Mouse (Mus musculus): ENCODE measurements around the gene Ankrd28.
A peak's percentile ranks its signal among the peaks of the same experiment; 100 is the strongest.

The Ankrd28 gene

DNA sequence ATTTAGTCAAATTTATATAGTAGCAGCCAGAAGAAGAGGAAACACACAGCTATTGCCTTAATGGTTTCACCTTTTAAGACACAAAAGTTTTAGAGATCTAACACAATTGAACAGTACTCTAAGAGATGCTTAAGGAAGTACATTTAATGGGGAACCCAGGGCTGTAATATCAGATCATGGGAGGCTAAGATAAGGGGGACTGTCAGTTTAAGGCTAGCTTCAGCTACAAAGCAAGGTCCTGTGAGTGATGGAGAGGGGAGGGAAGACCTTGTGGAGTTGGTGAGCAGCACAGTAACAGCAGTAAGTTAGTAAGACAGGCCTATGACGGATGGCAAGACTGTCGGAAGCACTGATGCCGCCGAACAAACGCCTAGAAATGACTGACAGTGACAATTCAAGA, 113.1 kb downstream of the Ankrd28 start:
- DNase-seq (ENCODE audit: extremely low read depth, low read depth) = peak; percentile 67

DNA sequence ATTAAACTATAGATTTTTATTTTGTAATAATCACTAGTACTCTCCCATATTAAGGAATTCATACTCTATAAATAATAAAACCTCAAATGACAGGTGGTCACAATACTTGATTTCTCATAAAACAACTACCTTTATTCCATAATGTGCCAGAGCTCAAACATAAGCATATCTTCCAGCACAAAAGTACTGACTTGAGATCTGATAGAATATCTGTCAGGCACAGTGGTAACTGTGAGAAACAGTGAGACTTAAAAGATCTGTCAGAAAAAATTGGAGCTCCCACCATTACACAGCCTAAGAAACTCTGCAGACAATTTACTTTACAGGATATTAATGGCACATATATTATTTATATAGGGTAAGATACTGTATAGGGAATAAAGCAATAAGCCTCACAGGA, 114.8 kb downstream of the Ankrd28 start:
- no peak for DNase-seq (ENCODE audit: extremely low read depth, low read depth)

DNA sequence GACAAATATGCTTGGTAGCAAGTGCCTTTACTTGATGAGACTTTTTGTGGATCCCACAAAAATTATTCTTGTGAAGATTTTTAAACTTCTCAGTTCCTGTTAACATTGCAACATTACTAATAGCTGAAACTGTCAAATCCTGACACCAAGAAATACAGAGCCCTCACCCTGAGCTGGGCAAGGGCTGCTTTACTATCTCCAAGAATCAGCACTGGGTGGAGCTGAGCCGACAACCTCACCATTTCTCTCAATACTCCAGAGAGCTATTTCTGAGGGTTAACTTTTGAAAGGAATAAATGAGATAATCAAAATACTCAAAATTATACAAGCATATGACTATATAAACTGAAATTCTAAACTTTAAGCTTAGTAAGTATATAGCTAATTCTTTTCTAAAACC, 121.1 kb downstream of the Ankrd28 start:
- DNase-seq (ENCODE audit: extremely low read depth, low read depth) = no peak

DNA sequence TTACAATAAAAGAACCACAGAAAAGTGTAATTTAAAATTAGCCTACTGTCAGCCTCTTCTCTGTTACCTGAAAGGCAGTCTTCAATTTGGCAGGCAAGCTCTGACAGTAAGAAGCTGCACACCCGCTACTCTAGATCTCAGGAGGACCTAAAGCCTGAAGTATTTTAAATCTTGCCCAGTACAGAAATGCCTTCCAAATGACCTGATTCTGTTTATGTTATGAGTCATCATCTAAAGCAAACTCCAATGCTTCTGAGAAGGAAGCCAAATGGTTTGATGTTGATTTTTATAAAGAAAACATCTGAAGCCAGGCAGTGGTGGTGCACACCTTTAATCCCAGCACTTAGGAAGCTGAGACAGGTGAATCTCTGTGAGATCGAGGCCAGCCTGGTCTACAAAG, 130.1 kb downstream of the Ankrd28 start:
- DNase-seq (ENCODE audit: extremely low read depth, low read depth) = no peak

DNA sequence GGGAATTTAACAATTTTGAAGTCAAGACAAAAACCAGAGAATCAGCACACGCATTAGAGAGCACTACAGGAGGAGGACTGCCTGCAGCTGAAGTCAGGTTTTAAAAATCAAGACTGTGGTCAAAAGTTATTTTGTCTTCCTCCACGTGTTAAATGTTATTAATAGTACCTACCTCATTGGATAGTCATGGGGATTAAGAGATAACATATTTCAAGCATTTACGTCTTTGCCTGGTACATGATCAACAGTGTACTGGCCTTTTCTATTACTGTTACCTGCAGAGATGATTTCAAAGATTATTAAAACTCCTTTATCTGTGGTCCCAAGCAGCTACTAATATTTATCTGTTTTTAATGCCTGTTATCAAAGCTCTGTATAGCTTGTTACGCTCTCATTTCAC, 132.7 kb downstream of the Ankrd28 start:
- no peak for DNase-seq (ENCODE audit: extremely low read depth, low read depth)

DNA sequence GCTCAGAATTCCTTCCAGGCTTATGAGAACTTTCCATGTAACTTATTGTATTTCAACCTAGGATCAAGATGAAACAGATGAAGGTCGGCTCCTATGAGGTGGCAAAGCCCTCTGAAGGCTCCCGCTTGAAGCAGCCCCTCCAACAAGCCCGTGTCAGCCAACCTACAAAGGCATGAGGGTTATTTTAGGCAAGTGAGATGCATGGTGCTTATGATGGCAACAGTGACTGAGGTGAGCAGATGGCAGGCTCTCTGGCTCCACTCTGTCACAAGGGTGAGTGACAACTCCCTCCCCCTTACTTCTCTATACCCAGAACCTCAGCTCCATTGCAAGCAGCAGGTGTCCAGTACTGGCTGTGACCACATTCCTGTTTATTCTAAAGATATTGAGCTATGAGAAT, 133.1 kb downstream of the Ankrd28 start:
- no peak for DNase-seq (ENCODE audit: extremely low read depth, low read depth)

DNA sequence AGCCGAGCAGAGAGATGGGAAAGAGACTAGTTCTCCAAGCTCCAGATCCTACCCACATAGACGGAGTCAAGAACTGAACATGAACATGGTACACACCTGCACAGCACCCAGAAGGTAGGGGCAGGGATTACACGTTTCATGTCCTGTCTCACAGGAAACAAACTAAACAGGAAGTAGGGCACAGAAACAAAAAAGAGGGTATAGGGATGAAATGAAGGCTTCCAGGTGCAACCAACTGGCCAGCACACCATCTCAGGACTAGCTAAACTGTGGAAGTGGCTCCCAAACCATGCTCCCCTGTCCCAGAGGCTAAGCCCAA, 133.5 kb downstream of the Ankrd28 start:
- DNase-seq (ENCODE audit: extremely low read depth, low read depth) = no peak

DNA sequence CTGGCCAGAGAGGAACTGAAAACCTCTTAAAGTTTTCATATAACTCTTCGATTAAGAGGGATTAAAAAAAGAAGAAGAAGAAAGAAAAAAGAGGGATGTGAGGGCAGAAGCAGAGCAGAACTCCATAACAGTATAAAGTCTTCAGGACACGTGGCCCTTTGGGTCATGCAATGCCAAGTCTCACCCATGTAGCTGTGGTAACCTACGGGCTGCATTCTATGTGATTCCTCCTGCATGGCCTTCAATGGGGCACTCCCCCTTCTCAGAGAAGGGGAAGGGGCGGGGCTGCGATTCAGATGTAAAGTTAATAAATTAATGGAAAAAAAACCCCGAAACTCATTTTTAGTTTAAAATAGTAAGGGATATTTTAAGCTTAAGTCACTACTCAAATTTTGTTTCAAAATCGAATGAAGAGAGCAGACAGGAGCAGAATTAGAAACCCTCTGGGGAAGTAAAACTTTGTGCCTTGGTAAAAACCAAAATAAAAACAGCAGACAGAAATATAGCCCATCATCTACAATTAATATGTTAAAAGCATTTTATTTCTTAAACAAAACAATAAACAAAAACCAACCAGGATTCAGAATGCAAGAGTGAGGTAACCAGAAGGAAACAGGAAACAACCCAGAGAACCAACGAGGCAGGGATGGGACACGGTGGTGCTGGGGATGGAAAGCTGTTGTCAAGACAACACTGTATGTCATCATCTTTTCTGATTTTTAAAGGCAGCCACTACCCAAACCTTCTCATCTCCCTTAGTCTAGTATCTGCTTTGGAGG, 134.1 kb downstream of the Ankrd28 start:
- no peak for DNase-seq (ENCODE audit: extremely low read depth, low read depth)

DNA sequence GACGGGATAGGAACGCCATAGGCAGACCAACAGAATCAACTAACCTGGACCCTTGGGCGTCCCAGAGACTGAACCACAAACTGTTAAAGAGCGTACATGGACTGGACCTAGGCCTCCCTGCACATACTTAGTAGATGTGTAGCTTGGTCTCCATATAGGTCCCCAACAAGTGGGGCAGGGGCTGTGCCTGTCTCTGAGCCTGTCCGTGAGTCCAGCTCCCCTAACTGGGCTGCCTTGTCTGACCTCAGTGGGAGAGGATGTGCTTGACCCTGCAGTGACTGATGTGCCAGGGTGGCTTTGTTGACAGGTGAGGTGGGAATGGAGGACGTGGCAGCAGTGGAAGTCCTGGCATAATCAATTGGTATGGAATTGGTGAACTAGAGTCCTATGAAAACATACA, 137.9 kb downstream of the Ankrd28 start:
- DNase-seq (ENCODE audit: extremely low read depth, low read depth) = no peak

DNA sequence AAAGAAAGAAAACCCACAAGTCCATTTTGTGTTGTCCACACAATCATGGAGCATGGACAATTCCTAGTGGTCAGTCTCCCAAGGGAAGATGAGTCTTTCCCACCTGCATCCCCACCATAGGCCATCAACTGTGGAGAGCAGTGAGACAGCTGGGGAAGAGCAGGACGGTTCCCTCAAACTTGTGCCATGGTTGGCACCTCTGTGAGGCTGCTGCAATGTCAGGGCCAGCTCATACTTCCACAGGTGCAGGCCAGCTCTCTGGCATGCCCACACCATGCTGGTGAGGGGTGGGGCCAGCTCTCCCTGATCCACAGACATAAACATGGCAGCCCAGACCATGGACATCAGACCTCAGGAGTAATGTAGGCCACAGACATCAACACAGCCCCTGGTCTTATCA, 144.2 kb downstream of the Ankrd28 start:
- DNase-seq (ENCODE audit: extremely low read depth, low read depth) = no peak

DNA sequence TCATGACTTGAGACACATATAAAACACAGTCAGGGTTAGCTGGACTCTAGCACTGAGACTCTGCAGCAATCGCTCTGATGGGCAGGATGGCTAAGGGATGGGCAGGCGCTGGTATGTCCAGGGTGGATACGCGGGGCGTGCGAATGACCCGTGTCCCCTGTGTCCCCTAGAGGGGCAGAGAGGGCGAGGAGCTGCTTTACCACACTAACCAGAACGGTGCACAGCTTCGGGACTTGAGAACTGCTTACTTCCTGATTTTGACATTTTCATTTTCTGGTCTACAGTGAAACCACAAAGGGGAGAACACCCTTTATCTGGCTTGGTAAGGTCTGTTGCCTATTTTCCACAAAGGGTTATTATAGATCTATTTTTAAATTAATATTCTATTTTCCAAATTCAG, 144.8 kb downstream of the Ankrd28 start:
- peak; percentile 78 for DNase-seq (ENCODE audit: extremely low read depth, low read depth)

DNA sequence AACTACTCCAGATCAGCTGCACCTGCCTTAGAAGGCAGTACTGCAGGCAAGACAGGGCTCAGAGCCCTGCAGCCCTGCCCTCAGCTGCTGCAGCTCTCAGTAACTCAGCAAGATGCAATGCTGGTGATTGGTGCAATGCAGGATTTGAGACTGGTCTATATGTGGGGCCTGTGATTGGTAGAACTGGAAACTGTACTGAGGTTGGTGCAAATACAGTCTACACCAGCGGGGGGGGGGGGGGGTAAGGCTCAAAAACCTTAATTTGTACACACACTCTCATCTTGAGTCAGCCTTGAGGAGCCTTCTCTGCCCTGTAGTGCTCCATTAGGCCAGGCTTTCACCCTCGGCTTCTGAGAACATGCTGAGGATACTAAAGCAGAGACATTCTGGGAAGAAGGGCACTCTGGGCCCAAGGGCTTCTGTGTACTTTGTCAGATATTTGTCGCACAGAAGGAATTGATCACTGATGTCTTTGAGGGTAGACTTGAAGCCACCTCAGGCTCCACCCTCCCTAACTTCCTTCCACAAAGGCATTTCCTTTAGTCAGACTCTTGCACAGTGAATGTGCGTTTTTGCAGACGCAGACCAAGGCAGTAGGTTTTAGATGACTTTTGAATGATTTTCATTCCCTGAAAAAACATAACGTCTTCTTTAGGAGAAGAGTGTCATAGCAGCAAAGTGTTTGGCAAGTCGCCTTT, 146.0 kb downstream of the Ankrd28 start:
- peak; percentile 37 for DNase-seq (ENCODE audit: extremely low read depth, low read depth)

DNA sequence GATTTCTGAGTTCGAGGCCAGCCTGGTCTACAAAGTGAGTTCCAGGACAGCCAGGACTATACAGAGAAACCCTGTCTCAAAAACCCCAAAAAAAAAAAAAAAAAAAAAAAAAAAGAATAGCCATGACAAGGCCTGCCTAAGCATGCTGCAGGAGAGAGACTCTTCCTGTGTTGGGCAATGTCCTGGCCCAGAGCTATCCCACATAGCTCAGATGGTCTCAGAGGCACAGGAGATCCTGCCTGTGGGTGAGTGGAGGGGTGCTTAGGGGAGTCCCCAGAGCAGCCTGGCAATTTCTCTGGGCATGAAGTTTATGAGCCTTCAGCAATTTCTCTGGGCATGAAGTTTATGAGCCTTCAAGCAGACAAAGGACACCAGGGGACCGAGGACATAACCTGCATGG, 146.8 kb downstream of the Ankrd28 start:
- no peak for DNase-seq (ENCODE audit: extremely low read depth, low read depth)

DNA sequence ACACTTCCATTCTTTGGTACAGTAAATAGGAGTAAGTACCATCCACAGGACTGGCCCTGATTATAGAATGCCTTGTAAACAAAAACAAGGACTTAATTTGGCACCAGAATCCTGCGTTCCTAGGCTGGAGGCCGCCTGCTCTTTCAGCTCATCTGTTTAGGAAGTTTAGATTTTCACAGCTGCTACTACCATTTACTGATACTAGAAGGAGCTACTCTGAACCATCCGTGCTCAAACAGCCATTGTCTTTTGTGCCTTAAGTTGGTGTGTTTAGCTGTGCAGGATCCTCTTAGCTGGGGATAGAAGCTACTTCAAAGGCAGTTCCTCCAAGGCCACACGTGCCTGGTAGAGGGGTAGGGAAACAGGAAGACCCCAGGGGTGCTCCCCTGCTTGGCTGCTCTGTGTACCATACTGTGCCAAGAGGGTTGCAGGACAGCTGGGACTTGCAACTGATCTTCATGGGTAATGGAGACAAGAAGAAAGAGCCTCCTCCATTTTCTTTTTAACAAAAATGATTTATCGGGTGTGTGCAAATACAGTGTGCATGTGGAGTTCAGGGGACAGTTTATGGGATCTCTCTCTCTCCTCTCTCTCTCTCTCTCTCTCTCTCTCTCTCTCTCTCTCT, 148.4 kb downstream of the Ankrd28 start:
- DNase-seq (ENCODE audit: extremely low read depth, low read depth) = no peak

DNA sequence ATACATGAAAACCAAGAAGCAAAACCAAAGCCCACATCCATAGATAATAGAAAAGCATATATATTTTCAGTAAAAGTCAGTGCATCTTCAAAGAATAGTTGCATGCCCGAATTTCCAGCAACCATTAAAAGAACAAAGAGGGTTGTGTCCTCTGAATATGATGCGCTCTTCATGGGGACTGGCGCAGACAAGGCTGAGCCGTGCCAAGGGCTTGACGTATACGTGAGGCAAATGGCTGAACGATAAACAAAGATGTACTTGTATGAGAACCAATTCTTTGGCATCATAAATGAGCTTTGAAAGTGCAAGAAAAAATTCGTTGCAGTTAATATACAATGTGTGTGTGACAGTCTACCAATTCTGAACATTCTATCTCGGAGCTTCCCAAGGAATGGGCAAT, 149.2 kb downstream of the Ankrd28 start:
- DNase-seq (ENCODE audit: extremely low read depth, low read depth) = no peak

DNA sequence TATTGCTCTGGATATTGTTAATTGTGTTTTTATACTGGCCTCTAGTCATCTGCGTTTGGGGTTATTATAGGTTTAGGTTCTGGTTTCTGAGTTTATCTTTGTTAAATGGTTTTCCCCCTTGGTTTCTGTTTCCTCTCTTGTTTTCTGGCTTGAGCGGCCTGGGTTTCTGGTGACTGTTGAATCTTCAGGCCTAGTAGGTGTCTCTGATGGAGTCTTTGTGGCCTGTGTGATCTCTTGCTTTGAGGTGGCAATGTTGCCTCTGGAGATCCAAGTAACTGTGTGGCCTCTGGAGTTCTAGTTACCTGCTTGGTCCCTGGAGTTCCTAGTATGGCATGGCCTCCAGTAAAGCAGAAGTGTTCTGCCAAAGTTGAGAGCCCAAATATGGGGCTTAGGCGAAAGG, 149.8 kb downstream of the Ankrd28 start:
- no peak for DNase-seq (ENCODE audit: extremely low read depth, low read depth)

DNA sequence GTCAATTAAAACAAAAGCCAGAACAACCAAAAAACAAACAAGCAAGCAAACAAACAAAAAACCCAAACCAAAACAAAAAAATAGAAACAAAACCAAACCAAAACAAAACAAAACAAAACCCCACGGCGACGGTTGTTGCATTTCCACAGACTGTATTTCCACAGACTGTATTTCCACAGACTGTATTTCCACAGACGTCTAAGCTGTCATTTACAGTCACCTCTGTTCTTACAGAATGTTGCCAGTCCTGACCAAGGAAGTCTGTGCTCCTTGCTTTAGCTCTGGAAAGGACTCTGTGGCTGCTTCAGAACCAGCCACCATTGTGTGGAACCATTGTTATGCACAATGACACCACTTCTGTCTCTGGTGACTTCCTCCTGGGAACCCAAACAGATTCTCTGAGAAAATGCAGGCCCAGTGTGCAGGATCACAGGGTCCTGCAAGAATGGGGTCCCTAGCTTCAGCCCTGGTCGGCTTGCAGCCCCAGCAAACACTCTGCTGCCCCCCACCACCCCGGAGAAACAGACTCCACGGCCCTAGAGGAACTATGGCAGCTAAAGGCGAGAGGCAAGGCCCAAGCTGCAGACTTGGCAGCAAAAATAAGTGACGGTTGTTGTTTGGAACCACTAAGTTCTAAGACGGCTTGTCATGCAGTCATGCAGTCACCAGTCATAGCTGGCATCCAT, 158.7 kb downstream of the Ankrd28 start:
- no peak for DNase-seq (ENCODE audit: extremely low read depth, low read depth)

DNA sequence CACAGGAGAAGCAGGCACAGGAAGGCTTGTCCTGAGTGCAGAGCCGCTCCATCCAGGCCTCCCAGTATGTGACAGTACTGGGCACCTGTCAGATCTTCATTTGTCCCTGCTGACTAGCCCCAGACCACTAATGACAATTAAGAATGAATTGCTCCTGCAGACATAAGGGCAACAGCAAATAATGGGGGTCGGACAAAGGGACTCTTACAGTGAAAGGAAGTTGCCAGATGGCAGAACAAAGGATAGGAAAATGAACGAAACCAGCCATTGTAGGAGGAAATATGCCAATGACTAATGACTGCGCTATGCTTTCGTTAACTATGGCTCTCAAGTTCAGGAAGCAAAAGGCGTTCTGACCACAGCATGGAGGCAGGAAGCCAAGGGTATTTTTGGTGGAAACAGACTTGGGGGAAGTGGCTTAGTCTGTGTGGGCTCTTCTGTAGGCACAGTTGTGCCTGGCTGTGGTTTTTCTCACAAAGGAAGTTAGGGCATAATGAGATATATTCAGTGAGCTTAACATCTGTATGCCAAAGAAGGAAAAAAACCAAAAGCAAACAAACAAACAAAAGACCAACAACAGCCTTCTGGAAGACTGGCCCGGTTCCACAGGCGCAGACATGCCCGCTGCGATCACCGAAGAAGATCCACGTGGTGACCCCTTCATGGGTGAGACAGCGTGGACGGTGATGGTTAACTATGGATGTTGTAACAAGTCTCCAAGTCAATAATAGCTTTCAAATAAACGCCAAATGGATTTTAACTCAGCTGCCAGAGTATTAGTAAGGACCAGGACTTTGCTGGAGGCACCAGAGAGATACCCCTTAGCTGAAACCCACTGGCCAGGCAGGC, 160.6 kb downstream of the Ankrd28 start:
- peak; percentile 58 for DNase-seq (ENCODE audit: extremely low read depth, low read depth)

DNA sequence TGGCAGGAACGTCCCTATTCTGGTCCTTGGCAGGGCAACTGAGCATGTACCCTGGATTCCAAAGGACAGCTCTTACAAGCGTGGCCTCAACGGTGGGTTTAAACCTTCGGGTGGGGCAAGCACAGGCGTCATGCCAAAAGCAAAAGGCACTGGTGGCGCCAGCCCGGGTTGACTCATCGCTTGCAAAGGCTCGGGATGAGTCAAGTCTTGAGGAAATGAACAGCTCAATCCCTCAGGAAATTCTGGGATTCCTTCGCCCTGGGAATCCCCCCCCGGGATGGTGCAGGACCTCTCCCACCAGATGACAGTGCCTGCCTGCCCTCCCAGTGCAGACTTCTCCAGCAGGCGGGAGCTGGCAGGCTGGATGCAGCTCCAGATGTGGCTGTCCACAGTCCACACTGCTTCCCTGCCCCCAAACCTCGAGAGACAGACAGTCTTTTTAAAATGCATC, 161.3 kb downstream of the Ankrd28 start:
- no peak for DNase-seq (ENCODE audit: extremely low read depth, low read depth)

DNA sequence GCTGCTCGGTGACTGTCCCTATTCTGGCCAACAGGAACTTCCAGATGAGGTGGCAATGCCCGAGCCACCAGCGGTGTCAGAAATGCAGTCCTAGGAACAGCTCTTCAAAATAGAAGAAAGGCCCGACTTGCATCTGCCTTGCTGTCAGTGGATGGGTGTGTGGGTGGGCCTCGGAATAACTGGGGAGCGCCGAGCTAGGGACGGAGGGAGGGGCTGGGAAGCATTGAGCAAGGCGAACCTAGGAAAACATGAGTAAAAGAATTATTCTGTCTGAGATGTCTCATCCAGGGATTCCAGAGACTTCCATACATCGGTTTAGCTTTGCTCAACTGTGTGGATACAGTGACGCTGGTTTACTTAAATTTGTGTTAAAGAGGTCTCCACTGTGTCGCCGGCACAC, 162.1 kb downstream of the Ankrd28 start:
- no peak for DNase-seq (ENCODE audit: extremely low read depth, low read depth)

DNA sequence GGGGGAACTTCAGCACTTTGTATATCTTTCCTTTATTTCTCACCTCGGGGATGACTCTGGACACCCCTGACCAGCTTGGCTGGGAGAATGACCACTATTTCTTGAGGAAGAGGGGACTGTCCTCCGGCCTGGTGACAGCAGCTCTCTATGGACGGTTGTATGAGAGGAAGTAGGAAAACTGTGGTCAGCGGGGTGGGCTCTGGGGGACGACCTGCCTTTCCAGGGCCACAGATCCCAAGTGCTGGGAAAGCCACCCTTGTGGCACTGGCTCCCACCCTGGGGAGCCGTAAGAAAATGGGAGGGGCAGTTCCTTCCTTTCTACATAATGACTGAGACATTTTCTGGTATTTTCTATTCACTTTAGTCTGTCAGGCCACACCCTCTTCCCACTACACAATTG, 162.7 kb downstream of the Ankrd28 start:
- DNase-seq (ENCODE audit: extremely low read depth, low read depth) = no peak

All from MEL-GATA-1-ER (cell line).